Mouse (Mus musculus) embryonic facial prominence, embryonic 11.5 days (tissue): ENCODE measurements at regions not wholly inside any gene's neighbourhood (a gene's known extent, or its start where the extent isn't known, plus 50 kb on each side); places are given as distances from the start of the nearest gene placed in this dataset.

Experiments
- ATAC-seq: fragments of 200-750 bp; cut with Nextera tagmentation; replicated peaks from 2 replicates; pipeline ENCODE4 v1.8.0; 2017; ENCODE audit warnings: low read depth; ENCODE audit not compliant: insufficient number of reproducible peaks, low FRiP score, low TSS enrichment
- DNase-seq: peaks from one replicate; pipeline ENCODE4 v3.0.0-alpha.2; 2015; ENCODE audit warnings: low spot score
- H3K27ac ChIP-seq: fragments of 300-500 bp; sonication (generic); replicated peaks from 2 replicates; pipeline ENCODE4 v1.5.1; 2014; ENCODE audit warnings: mild to moderate bottlenecking, low read depth, low read length, control low read depth
- H3K27me3 ChIP-seq: fragments of 300-500 bp; sonication (generic); 2 replicates; pipeline ENCODE4 v1.6.1; 2014; ENCODE audit warnings: mild to moderate bottlenecking, low read length, moderate library complexity, mixed read lengths; ENCODE audit not compliant: control insufficient read depth, insufficient read depth
- H3K36me3 ChIP-seq: fragments of 300-500 bp; sonication (generic); replicated peaks from 2 replicates; pipeline ENCODE4 v1.6.1; 2014; ENCODE audit warnings: low read depth, mild to moderate bottlenecking, low read length, moderate library complexity, mixed read lengths; ENCODE audit not compliant: control insufficient read depth, insufficient read depth
- H3K4me1 ChIP-seq: fragments of 300-500 bp; sonication (generic); 2 replicates; pipeline ENCODE4 v1.6.1; 2014; ENCODE audit warnings: low read length, mixed read lengths; ENCODE audit not compliant: control insufficient read depth, insufficient read depth
- H3K4me2 ChIP-seq: fragments of 300-500 bp; sonication (generic); 2 replicates; pipeline ENCODE4 v1.6.1; 2014; ENCODE audit warnings: low read depth, mild to moderate bottlenecking, control low read depth, low read length, moderate library complexity
- H3K4me3 ChIP-seq: fragments of 300-500 bp; sonication (generic); 2 replicates; pipeline ENCODE4 v1.5.1; 2014; ENCODE audit warnings: low read depth, low read length, control low read depth
- H3K9ac ChIP-seq: fragments of 300-500 bp; sonication (generic); replicated peaks from 2 replicates; pipeline ENCODE4 v1.6.1; 2014; ENCODE audit warnings: mild to moderate bottlenecking, control low read depth, low read length
- H3K9me3 ChIP-seq: fragments of 300-500 bp; sonication (generic); replicated peaks from 2 replicates; pipeline ENCODE4 v1.6.1; 2016; ENCODE audit warnings: mild to moderate bottlenecking, low read length, inconsistent platforms, mixed read lengths; ENCODE audit not compliant: control insufficient read depth
- WGBS: fragments of 180-500 bp; shearing (Covaris S2); extraction: QIAGEN DNeasy Blood & Tissue Kit; methylation state at CpG from one replicate; pipeline ENCODE4 v1.1.7; 2014; 5-methylcytosine and 5-hydroxymethylcytosine counted together

DNA sequence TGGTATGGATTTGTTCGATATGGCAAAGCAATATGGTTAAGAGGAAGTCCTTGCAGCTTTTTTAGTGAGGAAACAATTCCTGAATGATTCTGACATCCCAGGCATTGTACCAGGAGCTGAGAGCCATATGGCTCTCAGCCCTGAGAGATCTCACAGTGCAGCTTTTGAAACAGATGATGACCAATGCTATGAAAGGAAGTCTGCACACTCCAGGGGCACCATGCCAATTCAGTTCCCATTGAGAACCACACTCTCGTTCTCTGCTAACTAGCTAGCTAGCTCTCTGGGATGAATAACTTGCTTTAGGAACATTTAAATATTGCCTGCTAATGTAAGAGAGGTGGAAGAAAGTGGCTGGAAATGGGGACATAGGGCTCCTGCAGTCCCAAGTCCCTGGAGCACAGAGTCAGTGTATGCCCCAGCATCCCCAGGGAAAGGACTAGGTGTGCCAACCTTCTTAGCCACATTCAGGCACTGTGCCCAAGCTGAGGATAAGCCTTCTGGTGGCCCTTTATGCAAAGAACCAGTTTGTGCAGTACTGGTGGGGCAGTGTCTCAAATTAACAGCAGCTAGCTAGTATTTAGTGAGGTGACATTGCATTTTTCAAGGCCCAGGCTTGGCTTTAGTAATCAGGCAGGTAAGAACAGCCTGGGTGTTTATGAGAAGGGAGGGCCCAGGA lies 61.8 kb upstream of the Nampt start:
- DNase-seq, result no peak
- H3K27ac ChIP-seq, result no peak overlapping the region

DNA sequence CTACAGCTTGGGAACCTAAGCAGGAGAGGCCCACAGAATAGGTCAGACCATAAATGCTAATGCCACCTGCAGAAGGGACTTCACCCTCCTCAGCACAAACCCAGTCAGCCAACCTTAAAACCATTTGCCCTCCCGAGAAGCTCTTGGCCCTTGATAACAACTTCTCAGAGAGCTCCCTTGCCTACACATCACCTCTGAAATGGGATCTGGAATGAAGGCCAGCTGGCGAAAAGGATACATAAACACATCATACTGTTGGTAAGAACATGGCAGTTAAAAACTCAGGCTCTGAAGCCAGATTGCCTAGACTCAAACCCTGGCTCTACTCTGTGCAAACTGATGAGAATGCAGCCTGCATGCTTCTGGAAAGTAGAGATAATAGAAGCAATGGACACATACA lies 61.2 kb upstream of the Nampt start:
- Histone ChIP-seq H3K27me3 (no peaks in the 10 kb centered on the region), H3K9me3 (no peaks in the 10 kb centered on the region), H3K4me1 (no peaks in the 10 kb centered on the region), H3K36me3 (no peaks in the 10 kb centered on the region), H3K4me2 (no peak overlapping the region), H3K27ac (no peak overlapping the region), H3K9ac (no peak overlapping the region), H3K4me3 (no peak overlapping the region)
- ATAC-seq, result no peak
- no peak for DNase-seq
- 85% methylated on average over 2 of the region's 2 CpGs for whole genome bisulfite sequencing

More for the DNA sequence above, 61.8 kb upstream of the Nampt start:
- Histone ChIP-seq H3K36me3 (no peaks in the 10 kb centered on the region), H3K4me2 (no peak overlapping the region), H3K9ac (no peak overlapping the region), H3K27me3 (no peaks in the 10 kb centered on the region), H3K4me1 (no peaks in the 10 kb centered on the region), H3K9me3 (no peaks in the 10 kb centered on the region), H3K4me3 (no peak overlapping the region)
- ATAC-seq, result no peak
- WGBS, result 91% methylated on average over 2 of the region's 2 CpGs

DNA sequence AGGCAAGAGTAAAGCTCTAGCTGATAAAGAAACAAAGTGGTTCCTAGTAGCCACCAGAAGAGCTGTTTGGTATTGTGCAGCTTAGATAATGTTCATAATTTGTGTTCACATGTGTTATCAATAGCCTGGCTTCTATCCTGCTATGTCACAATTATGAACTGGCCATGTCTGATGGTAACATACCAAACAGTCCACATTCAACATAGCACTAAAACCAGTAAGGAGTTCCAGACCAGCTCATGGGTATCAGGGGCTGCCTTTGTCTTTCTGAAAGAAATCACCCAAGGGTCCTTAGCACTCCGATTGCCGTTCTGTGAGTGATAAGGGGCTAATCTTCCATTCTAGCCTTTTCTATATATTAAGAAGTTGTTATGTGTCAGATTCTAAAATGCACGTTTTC lies 58.7 kb upstream of the Nampt start:
- Histone ChIP-seq H3K9ac (no peak overlapping the region), H3K4me3 (no peak overlapping the region), H3K27ac (no peak overlapping the region), H3K27me3 (no peaks in the 10 kb centered on the region), H3K9me3 (no peaks in the 10 kb centered on the region), H3K36me3 (no peaks in the 10 kb centered on the region), H3K4me1 (no peaks in the 10 kb centered on the region), H3K4me2 (no peak overlapping the region)
- no peak for ATAC-seq
- DNase-seq, result no peak
- WGBS, result 90% methylated on average over 3 of the region's 3 CpGs

DNA sequence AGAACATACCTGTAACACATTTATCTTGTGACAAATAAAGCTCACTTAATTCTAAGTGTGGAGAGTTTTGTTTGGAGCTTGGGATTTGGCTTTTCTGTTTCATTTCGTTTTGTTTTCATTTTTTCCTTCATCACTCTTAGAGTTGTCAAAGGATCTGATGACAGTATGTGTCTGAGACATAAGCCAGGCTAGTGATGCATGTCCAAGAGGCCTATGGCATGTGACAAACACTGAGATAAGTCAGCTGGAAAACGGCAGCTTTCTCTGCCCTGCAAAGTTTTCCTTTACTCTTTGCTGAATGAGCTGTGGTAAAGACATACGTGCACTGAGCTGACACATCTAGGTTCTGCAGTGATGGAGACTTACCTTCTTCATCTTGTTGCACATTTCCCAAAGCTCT lies 58.3 kb upstream of the Nampt start:
- Histone ChIP-seq H3K9me3 (no peaks in the 10 kb centered on the region), H3K27ac (no peak overlapping the region), H3K27me3 (no peaks in the 10 kb centered on the region), H3K4me1 (no peaks in the 10 kb centered on the region), H3K4me2 (no peak overlapping the region), H3K9ac (no peak overlapping the region), H3K4me3 (no peak overlapping the region), H3K36me3 (no peaks in the 10 kb centered on the region)
- ATAC-seq (no peak), DNase-seq (no peak)
- WGBS, result 71% methylated on average over 3 of the region's 3 CpGs

DNA sequence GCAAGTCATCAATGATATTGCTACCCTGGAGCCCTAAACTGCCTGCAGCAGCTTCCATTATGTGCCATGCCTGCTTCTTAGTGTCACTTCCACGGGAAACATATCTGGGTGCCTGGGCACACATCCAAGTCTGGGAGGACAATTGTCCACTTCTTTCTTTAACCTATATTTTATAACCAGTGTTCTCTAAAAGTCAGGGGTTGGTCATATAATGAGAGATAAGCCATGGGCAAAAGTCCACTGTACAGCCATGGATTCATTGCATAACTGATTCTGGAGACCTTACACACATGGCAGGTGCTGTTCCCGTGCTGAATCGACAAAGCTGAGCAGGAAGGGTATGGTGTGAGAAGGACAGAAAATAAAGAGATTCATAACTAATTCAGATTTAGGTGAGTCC lies 55.1 kb upstream of the Nampt start:
- Histone ChIP-seq H3K9me3 (no peaks in the 10 kb centered on the region), H3K4me1 (no peaks in the 10 kb centered on the region), H3K36me3 (no peaks in the 10 kb centered on the region), H3K27ac (no peak overlapping the region), H3K4me3 (no peak overlapping the region), H3K4me2 (no peak overlapping the region), H3K27me3 (no peaks in the 10 kb centered on the region), H3K9ac (no peak overlapping the region)
- no peak for DNase-seq
- 92% methylated on average over 3 of the region's 3 CpGs for WGBS
- no peak for ATAC-seq

DNA sequence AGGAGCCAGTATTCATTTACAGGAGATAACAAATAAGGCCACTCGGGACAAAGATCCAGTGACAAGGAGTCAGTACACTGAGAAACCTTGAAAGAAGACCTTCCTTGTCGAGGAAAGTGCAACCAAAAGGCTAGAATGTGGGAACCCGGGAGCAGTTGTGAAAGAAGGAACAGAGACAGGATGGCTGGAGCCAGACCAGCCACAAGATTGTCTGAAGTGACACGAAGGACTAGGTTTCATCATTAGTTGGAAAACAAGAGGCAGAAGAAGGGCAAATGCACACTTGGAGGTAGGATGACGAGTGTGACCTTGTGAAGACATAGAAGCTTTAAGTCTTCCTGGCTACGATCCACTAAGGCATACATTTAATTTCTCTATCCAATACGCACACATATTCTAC lies 54.6 kb upstream of the Nampt start:
- Histone ChIP-seq H3K4me1 (no peaks in the 10 kb centered on the region), H3K4me2 (no peak overlapping the region), H3K36me3 (no peaks in the 10 kb centered on the region), H3K27ac (no peak overlapping the region), H3K9ac (no peak overlapping the region), H3K4me3 (no peak overlapping the region), H3K9me3 (no peaks in the 10 kb centered on the region), H3K27me3 (no peaks in the 10 kb centered on the region)
- ATAC-seq, result no peak
- no peak for DNase-seq
- 87% methylated on average over 7 of the region's 7 CpGs for WGBS

DNA sequence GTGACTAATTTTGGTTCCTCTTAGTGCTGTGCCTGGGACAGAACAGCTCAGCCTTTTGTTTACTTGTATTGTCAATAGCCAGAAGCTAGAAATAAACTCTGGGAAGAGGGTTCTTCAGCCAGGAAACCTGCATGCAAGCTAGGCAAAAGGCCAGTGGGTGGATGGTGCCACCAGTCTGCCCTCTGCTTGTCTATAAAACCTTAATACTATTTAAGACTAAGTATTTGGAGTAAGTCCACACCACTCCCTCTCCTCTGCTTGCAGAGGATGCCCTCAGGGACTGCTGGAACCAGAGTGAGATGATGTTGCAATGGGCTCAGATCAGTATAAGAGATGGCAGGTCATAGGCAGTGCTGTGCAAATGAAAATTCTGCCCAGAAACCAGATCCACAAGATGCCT lies 53.5 kb upstream of the Nampt start:
- no peak for ATAC-seq

DNA sequence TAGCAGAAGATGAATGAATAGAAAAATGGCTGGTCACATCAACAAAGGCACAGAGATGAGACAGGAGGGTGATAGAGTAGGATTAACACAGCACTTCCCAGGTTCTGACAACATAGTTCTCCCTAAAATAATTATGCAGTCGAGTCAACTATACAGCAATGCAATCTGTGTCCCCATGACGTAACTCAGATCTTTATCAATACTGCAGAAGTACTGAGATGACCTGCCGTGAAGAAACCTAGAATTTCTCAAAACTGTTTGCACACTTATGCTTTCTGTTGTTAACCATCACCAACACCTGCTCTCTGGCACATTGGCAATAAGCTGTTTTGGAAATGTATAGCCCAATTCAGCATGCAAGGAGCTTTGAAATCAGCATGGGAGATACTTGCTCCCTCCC lies 52.8 kb upstream of the Nampt start:
- no peak overlapping the region for H3K4me2 ChIP-seq
- H3K9me3 ChIP-seq, result no peaks in the 10 kb centered on the region
- no peak overlapping the region for H3K27ac ChIP-seq
- H3K36me3 ChIP-seq, result no peaks in the 10 kb centered on the region
- no peak for DNase-seq
- no peak overlapping the region for H3K4me3 ChIP-seq
- no peak for ATAC-seq
- no peaks in the 10 kb centered on the region for H3K27me3 ChIP-seq
- no peaks in the 10 kb centered on the region for H3K4me1 ChIP-seq
- WGBS, result 80% methylated on average over 3 of the region's 3 CpGs
- no peak overlapping the region for H3K9ac ChIP-seq

More for the DNA sequence above, 53.5 kb upstream of the Nampt start:
- no peak overlapping the region for H3K4me2 ChIP-seq
- H3K9me3 ChIP-seq, result no peaks in the 10 kb centered on the region
- no peaks in the 10 kb centered on the region for H3K4me1 ChIP-seq
- H3K9ac ChIP-seq, result no peak overlapping the region
- no peak for DNase-seq
- H3K36me3 ChIP-seq, result no peaks in the 10 kb centered on the region
- no peak overlapping the region for H3K27ac ChIP-seq
- no peaks in the 10 kb centered on the region for H3K27me3 ChIP-seq
- no peak overlapping the region for H3K4me3 ChIP-seq
